Mouse (Mus musculus) lung, postnatal 10 days (tissue): ENCODE results near the gene Mettl16.
"Not testable (repeated sequence)": the region's sequence is repeated elsewhere in the genome, so short reads cannot be mapped to it uniquely, and the experiment has no call there.

ENCODE experiments used
- DNase-seq: peaks from one replicate; pipeline ENCODE4 v3.0.0; 2021

Mettl16 gene

GRCm38 (mm10) chr11:74800658-74801057, 30.0 kb downstream of the Mettl16 start:
- no peak for DNase-seq

GRCm38 (mm10) chr11:74804081-74804627, 33.5 kb downstream of the Mettl16 start:
- peak; percentile 20 for DNase-seq

- peak; percentile 39 for DNase-seq
These were observed 36.7 kb downstream of the Mettl16 start for GRCm38 (mm10) chr11:74807246-74807882.

DNA sequence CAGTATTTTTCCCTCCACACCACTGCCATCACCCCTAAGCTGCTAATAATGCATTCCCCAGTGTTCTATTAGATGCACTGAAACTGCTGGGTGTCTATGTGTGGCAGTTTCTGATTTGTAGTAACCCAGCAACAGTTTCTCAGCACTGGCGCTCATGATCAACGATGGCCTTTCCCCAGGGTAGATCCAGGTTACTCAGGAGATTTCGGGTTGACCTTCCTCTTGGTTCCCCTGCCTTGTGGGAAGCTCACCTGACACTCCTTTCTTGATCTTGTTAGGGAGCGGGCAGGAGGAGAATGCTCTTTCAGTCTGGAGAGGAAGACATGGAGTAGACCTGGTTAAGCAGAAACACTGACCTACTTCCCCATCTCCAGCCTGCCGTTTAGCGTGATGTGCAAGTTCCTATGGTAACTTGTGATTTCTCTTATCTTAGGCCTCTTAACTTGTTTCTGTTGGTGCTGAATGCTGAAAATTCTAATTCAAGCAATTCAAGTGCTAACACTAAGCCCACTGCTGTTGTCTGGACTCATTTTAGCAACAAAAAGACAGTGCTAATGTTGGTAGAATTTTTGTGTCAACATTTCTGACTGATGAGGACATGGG, 37.7 kb downstream of the Mettl16 start:
- DNase-seq: no peak

DNA sequence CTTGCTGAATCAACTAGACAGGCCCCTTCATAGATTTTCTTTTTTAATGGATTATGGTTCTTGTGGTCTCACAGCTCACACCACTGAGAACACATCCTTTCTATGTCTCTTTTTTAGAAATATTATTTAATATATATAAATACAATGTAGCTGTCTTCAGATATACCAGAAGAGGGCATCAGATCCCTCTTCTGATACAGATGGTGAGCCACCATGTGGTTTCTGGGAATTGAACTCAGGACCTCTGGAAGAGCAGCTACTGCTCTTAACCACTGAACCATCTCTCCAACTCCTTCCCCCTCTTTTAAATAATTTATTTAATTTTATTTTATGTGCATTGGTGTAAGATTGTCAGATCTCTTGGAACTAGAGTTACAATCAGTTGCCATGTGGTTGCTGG, 39.5 kb downstream of the Mettl16 start:
- DNase-seq: no peak

GRCm38 (mm10) chr11:74811027-74811426, 40.4 kb downstream of the Mettl16 start:
- not testable (repeated sequence) for DNase-seq

- DNase-seq: no peak
These were observed 40.9 kb downstream of the Mettl16 start for GRCm38 (mm10) chr11:74811538-74811937.

- peak; percentile 15 for DNase-seq
These were observed 45.2 kb downstream of the Mettl16 start for GRCm38 (mm10) chr11:74815795-74816194.

- no peak for DNase-seq
These were observed 50.3 kb downstream of the Mettl16 start for GRCm38 (mm10) chr11:74820921-74821320.

GRCm38 (mm10) chr11:74821463-74821862, 50.8 kb downstream of the Mettl16 start:
- peak; percentile 48 for DNase-seq

GRCm38 (mm10) chr11:74822746-74823440, 52.3 kb downstream of the Mettl16 start:
- no peak for DNase-seq

DNA sequence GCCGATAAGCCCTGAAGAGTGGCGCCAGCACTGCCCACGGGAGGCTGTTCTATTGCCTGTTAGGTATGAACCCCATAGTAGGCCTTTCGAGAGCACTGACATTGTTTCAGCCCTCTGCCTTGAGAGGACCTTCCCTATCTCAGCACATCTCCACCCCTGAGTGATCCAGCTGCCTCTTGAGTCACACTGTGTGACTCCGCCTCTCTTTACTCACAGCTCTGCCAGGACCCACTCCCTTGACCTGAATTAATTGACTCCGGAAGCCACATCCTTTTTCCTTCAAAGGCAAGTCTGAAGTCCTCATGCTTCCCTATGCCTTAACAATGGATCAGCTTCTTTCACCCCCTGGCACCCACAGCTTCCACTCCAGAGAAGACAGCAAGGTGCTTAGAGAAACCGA, 55.5 kb downstream of the Mettl16 start:
- DNase-seq: peak; percentile 49

- no peak for DNase-seq
These were observed 56.1 kb downstream of the Mettl16 start for GRCm38 (mm10) chr11:74826702-74827101.

DNA sequence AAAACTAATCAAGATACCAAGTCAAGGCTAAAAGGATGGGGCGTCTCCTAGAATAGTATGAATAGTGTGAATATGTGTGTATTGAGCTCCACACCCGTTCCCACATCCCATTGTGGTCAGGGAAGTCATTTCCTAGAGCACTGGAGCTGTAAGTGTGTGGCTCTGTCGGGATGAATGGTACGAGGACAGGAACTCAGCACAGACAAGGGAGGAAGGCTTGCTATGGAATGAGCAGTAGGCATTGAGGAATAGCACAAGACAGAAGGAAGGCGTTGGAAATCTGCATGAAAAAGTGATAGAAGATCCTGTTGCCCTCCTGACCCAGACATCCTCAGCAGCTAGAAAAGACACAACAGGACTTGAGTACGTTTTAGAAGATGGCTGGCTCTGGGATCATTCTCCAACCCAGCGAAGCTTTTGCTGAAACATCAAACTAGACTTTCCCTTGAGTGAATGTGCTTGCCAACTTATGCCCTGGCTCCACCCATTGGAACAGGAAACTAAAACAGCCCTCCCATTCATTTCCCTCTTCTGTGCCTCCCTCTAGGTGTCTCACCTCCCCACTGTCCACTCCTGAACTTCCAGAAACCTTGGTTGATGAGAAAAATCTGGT, 57.3 kb downstream of the Mettl16 start:
- peak; percentile 41 for DNase-seq

DNA sequence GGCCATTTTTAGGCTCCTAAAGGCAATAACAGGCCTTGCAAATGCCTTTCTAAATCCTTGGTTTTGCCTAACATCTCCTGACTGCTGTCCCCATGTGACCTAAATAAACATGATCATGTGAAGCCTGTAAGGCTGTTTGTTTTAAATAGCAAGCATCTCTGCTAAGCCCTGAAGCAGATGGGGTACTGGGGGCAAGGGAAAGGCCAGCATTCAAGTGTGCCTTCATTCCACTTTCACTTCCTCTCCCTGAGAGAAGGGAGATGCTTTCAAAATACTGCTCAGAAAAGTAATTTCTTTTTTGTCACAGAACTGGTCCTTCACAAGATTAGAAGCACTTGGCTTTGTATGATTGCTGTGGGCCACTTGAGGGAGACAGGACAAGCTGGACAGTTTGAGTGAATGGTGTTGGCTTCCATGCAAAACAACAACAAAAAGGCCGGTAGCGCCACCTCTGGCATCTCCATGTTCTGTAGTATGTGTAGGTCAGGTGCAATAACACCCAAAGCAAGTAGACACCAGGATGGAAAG, 57.8 kb downstream of the Mettl16 start:
- DNase-seq: peak; percentile 32

DNA sequence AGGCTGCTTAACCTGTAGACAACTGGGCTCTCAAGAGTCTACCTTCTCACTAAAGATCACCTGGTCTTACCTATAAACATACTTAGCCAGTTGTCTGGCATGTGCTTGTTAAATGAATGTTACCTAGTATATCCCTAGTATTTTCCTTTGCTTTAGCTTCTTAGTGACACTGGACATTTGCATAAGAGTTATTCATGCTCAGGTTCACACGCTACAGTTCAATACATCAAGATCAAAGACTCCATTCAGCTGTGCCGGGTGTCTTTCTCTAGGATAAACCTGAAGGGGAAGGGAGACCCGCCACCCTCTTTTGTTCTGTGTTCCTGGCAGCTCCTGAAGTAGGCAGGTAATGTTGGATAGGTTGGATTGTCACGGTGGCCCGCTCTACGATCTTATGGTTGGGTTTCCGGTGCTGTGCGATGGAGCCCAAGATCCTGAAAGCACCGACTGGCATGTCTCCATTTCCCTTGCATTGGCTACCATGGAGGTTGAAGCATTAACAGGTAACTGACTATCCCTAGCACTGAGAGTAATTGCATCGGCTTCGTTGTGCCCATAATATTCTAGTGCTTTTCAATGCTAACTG, 58.4 kb downstream of the Mettl16 start:
- no peak for DNase-seq

GRCm38 (mm10) chr11:74829812-74830211, 59.2 kb downstream of the Mettl16 start:
- DNase-seq: peak; percentile 95

GRCm38 (mm10) chr11:74830256-74831161, 59.9 kb downstream of the Mettl16 start, which contains the start of gene Mnt:
Gene Mnt (plus strand): TSS chr11:74830920.
- peak; percentile 100 for DNase-seq

- DNase-seq: peak; percentile 72
These were observed 60.6 kb downstream of the Mettl16 start for GRCm38 (mm10) chr11:74831191-74831605.

- peak; percentile 100 for DNase-seq
These were observed 61.2 kb downstream of the Mettl16 start for GRCm38 (mm10) chr11:74831606-74832451.
